Mouse (Mus musculus) liver, embryonic 18 days (tissue): ENCODE results near the gene Slc4a8. TPM values are rescaled to one million over a fixed set of nuclear protein-coding genes. Genes with fewer than 3 reads are reported as not detected.

Source experiments
- polyA plus RNA-seq: library from polyadenylated mRNA; depleted of rRNA; stranded (reverse); fragments of >200 nt; gene quantifications from 2 replicates; pipeline ENCODE4 v1.2.3, GENCODE M21; 2012; rRNA removed

The Slc4a8 gene
- polyA plus RNA-seq = 0.48 and 0.73 TPM in 2 replicates

DNA sequence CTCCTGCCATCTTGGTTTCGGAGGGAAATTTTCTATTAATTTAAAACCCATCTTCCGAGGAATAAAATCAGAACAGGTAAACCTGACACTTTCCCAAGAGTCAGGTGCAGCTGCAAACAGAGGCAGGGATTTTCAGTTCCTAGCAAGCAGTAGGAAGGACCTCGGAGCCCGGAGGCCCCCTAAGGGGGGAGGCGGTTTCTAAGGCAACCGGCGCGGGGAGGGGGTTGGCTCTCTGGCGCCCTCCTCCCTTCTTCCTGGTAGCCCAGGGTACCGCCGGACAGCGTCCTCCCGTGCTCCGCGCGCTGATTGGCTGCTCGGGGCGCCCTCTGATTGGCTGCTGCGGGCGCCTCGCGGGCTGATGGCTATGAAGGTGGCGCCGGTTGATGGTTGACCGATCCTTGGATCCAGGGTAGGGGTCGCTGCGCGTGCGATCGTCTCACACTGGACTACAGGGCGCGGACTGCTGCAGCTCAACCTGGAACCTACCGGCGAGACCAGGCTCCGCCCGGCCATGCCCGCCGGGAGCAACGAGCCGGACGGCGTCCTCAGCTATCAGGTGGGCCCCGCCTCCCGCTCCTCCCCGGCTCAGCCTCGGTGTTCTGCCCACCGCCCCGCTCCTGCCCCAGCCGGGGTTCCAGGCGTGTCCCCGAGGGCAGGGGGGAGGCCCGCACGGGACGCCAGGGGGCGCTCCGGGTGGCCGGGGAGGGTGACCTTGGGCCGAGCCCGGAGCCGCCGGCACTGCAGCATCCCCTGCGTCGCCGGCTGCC is at the start of gene Slc4a8:
TSS of gene Slc4a8 (plus strand) at position 329 of the 767 bp plus-strand sequence.

DNA sequence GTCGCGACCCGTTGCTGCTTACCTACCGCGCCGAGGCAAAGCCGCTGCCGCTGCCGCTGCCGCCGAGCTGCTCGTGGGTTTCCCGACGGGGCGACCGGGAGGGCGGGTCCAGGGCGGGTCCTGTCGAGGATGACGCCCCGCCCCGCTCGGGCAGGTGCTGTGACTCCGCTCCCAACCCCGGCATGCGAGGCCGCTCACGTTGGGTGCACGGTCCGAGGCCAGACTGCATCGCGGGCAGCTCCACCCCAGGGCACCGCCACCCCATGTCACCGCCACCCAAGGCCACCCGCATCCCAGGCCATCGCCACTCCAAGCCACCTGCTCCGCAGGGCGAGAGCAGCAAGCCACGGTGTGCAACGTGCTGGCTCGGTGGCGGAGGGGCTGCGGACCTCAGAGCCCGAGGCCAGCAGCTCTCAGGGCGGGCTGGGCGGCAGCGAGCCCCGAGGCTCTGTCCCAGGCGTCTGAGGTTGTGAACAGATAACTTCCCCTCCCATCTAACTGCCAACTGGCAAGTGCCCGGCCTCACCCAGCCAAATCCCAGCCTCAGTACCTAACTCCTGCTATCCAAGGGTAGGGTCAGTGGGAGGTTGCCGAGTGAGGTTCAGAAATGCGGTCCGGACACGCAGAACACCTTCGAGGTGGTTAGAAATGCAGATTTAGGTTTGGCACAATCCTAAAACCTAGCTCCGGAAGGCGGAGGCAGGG is 32.1 kb upstream of the Slc4a8 start, which contains the start of gene Galnt6:
TSS of gene Galnt6 (minus strand) at position 96 of the 705 bp plus-strand sequence.

DNA sequence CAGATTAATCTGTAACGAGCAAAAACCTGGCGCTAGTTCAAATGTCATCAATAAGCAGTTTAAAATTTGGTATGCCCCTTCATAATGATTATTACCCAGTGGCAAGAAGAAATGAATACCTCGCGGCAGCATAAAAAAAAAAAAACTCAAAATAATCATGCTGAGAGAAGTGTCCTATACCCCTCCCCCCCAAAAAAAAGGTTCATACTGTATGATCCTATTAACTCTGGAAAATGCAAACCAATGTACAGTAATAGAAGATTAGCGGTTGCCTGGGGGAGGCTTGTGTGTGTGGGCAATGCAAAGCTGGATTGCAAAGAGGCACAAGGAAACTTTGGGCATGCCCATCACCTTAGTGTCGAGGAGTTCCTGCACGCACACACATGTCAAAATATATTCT is 108.0 kb downstream of the Slc4a8 start, which contains the start of gene Scn8a:
TSS of gene Scn8a (plus strand) at position 301 of the 400 bp plus-strand sequence.

Other genes starting within 250 kb of the Slc4a8 start
- gene Tfcp2, start 209.7 kb upstream of the Slc4a8 start, polyA plus RNA-seq = 2.9 and 3.3 TPM in 2 replicates
- gene Pou6f1, start 161.8 kb upstream of the Slc4a8 start, polyA plus RNA-seq = 1.00 and 1.2 TPM in 2 replicates
- 109 and 114 TPM in 2 replicates for gene Dazap2, start 146.4 kb upstream of the Slc4a8 start, polyA plus RNA-seq
- gene Smagp, start 124.8 kb upstream of the Slc4a8 start, polyA plus RNA-seq = 18.8 and 19.7 TPM in 2 replicates
- 14.9 and 19.2 TPM in 2 replicates for gene Bin2, start 92.2 kb upstream of the Slc4a8 start, polyA plus RNA-seq
- gene Cela1, start 73.8 kb upstream of the Slc4a8 start, polyA plus RNA-seq = 48.2 and 67.5 TPM in 2 replicates
- 0.91 and 1.0 TPM in 2 replicates for gene Galnt6, start 32.4 kb upstream of the Slc4a8 start, polyA plus RNA-seq
- 2.9 and 3.0 TPM in 2 replicates for gene Scn8a, start 108.1 kb downstream of the Slc4a8 start, polyA plus RNA-seq